In the genomic region with DNA sequence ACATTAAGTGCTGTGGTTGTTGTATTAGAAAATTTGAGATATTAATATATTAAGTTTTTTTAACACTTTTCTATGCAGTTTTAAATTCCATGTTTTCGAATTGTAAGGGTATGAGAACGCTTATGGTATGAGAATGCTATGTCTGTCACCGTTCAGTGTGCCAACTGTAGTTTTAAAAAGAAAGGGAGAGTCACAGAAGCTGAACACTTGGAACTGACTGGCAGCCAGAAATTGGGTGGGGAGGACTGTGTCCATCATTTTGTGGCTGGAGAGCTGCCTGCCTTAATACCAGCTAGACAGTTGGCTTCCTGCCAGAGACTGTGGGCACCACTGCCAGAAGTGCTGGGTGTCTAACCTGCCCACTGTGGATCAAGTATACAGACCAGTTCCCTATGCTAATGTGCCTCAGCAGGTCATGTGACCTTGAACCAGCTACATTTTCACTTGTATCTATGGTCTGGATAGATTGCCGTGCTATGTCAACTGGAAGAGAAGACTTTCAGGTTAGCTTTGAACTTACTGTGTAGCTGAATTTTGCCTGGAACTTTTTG, we compare ENCODE assay signal across 8 mouse cellular contexts. TPM values are rescaled to one million over a fixed set of nuclear protein-coding genes. Genes with fewer than 3 reads are reported as not detected.
A peak's percentile ranks its signal among the peaks of the same experiment; 100 is the strongest.
DNase-seq lines count a peak whose midpoint lies in the region; ATAC-seq and TF ChIP-seq lines count a peak whose summit lies in the region.

No protein-coding gene starts in this region.

- H3K36me3 ChIP-seq in lung, embryonic 14.5 days (ENCODE audit: insufficient read depth), result peaks cover 15% of the 10 kb centered on the region; the same call in 1 of the 2 replicates
- H3K36me3 ChIP-seq in lung, postnatal 0 days (ENCODE audit: insufficient read depth, low read length), result 0 out of 2 replicates have a peak, but pooled peaks cover 3% of the 10 kb centered on the region

- no peaks in the 10 kb centered on the region for H3K4me1 ChIP-seq in lung, embryonic 14.5 days (ENCODE audit: insufficient read depth)
- H3K4me1 ChIP-seq in lung, postnatal 0 days (ENCODE audit: insufficient read depth, low read depth, low read length), result no peaks in the 10 kb centered on the region

- no peak for TF ChIP-seq CTCF in lung, embryonic 14.5 days (IDR thresholded peaks at IDR 0.05; ENCODE audit: low read depth)
- no peak for TF ChIP-seq CTCF in lung, postnatal 0 days (IDR thresholded peaks at IDR 0.05)

- DNase-seq in cerebellum, postnatal 14 days, result peak; percentile 82 to 84
- DNase-seq in cerebellum, adult 9-10 months, result no peak
- DNase-seq in lung, embryonic 14.5 days, result peak; percentile 26
- no peak for DNase-seq in lung, postnatal 0 days (ENCODE audit: low spot score)
- DNase-seq in urinary bladder, adult 2 months (ENCODE audit: low spot score), result no peak

- 87% methylated on average over 4 of the region's 4 CpGs for WGBS in lung, embryonic 14.5 days
- WGBS in lung, postnatal 0 days, result 79% methylated on average over 4 of the region's 4 CpGs

- no peak for ATAC-seq in lung, embryonic 14.5 days (ENCODE audit: insufficient read depth)
- ATAC-seq in lung, postnatal 0 days, result no peak
- ATAC-seq in common myeloid progenitor, adult 5-6 weeks (replicated peaks; ENCODE audit: low read depth, poor library complexity, severe bottlenecking), result peak; percentile 76
- ATAC-seq in megakaryocyte-erythroid progenitor cell, adult 5-6 weeks (replicated peaks; ENCODE audit: low FRiP score, low TSS enrichment, poor library complexity, severe bottlenecking), result peak; percentile 54
- no peak for ATAC-seq in granulocyte monocyte progenitor cell, adult 5-6 weeks (replicated peaks; ENCODE audit: poor library complexity, severe bottlenecking)

- H3K9ac ChIP-seq in lung, embryonic 14.5 days, result no peak overlapping the region
- H3K9ac ChIP-seq in lung, postnatal 0 days (replicated peaks; ENCODE audit: low read depth), result no peak overlapping the region

- no peak overlapping the region for H3K4me3 ChIP-seq in lung, embryonic 14.5 days (ENCODE audit: low read depth, low read length)
- H3K4me3 ChIP-seq in lung, postnatal 0 days (ENCODE audit: low read depth, low read length), result no peak overlapping the region

- H3K27me3 ChIP-seq in lung, embryonic 14.5 days (ENCODE audit: insufficient read depth, low read length), result no peaks in the 10 kb centered on the region
- no peaks in the 10 kb centered on the region for H3K27me3 ChIP-seq in lung, postnatal 0 days (replicated peaks; ENCODE audit: insufficient read depth, low read length)

- H3K4me2 ChIP-seq in lung, embryonic 14.5 days, result no peak overlapping the region
- H3K4me2 ChIP-seq in lung, postnatal 0 days (replicated peaks; ENCODE audit: low read depth, low read length), result no peak overlapping the region

- H3K9me3 ChIP-seq in lung, embryonic 14.5 days (ENCODE audit: low read depth, low read length), result no peaks in the 10 kb centered on the region
- no peaks in the 10 kb centered on the region for H3K9me3 ChIP-seq in lung, postnatal 0 days (ENCODE audit: low read length)

- no peak overlapping the region for H3K27ac ChIP-seq in lung, embryonic 14.5 days (ENCODE audit: low read depth)
- no peak overlapping the region for H3K27ac ChIP-seq in lung, postnatal 0 days (ENCODE audit: low read length)

- TF ChIP-seq EP300 in lung, postnatal 0 days (IDR thresholded peaks at IDR 0.05), result no peak

RNA-seq across cellular contexts. Expression of gene Hddc2, which starts 18.1 kb away (rescaled TPM):
- 69.9 and 71.3 TPM in 2 replicates for polyA plus RNA-seq in lung, embryonic 14.5 days (2014; fragmentation: Nextera tagmentation; extraction: Ambion mirVana)
- polyA plus RNA-seq in lung, postnatal 0 days (2015; fragmentation: Nextera tagmentation; extraction: Ambion mirVana), result 25.7 and 36.0 TPM in 2 replicates
- total RNA-seq in common myeloid progenitor, adult 5-6 weeks (2017), result 58.1 and 58.2 TPM in 2 replicates
- 48.0 and 82.9 TPM in 2 replicates for total RNA-seq in megakaryocyte-erythroid progenitor cell, adult 5-6 weeks (2014; fragmentation: Nextera tagmentation)
- 60.4 and 101 TPM in 2 replicates for total RNA-seq in megakaryocyte-erythroid progenitor cell, adult 5-6 weeks (2017)
- total RNA-seq in granulocyte monocyte progenitor cell, adult 5-6 weeks (2014; fragmentation: Nextera tagmentation), result 32.6 and 43.8 TPM in 2 replicates
- total RNA-seq in granulocyte monocyte progenitor cell, adult 5-6 weeks (2017), result 51.1 and 59.3 TPM in 2 replicates
- 15.7 and 15.8 TPM in 2 replicates for polyA plus RNA-seq in urinary bladder, adult 2 months (2012; rRNA removed)

Comparison
In these comparisons a context has a peak if more than half of its experiments do, and no peak if none do; other contexts are left out.
1. DNase-seq: peak in cerebellum, postnatal 14 days (2 of 2) and lung, embryonic 14.5 days (single experiment); none in cerebellum, adult 9-10 months (single experiment), lung, postnatal 0 days (single experiment) and urinary bladder, adult 2 months (single experiment).
2. ATAC-seq: peak in common myeloid progenitor, adult 5-6 weeks (single experiment) and megakaryocyte-erythroid progenitor cell, adult 5-6 weeks (single experiment); none in lung, embryonic 14.5 days (single experiment), lung, postnatal 0 days (single experiment) and granulocyte monocyte progenitor cell, adult 5-6 weeks (single experiment).